Mouse (Mus musculus) kidney, adult 10 weeks (tissue): ENCODE data around the gene Polrmt. TPM values are rescaled to one million over a fixed set of nuclear protein-coding genes. Genes with fewer than 3 reads are reported as not detected.

Source experiments
- polyA plus RNA-seq: library from polyadenylated mRNA; stranded (reverse); fragments of 350-450 nt; fragmentation: Illumina TruSeq; extraction: RNeasy Lipid Tissue Mini Kit (QIAGEN cat#74804); gene quantifications from one replicate; pipeline ENCODE4 v1.2.3, GENCODE M21; 2014; ENCODE audit warnings: low read depth, low replicate concordance

Gene Polrmt
- 4.2 TPM for polyA plus RNA-seq

DNA sequence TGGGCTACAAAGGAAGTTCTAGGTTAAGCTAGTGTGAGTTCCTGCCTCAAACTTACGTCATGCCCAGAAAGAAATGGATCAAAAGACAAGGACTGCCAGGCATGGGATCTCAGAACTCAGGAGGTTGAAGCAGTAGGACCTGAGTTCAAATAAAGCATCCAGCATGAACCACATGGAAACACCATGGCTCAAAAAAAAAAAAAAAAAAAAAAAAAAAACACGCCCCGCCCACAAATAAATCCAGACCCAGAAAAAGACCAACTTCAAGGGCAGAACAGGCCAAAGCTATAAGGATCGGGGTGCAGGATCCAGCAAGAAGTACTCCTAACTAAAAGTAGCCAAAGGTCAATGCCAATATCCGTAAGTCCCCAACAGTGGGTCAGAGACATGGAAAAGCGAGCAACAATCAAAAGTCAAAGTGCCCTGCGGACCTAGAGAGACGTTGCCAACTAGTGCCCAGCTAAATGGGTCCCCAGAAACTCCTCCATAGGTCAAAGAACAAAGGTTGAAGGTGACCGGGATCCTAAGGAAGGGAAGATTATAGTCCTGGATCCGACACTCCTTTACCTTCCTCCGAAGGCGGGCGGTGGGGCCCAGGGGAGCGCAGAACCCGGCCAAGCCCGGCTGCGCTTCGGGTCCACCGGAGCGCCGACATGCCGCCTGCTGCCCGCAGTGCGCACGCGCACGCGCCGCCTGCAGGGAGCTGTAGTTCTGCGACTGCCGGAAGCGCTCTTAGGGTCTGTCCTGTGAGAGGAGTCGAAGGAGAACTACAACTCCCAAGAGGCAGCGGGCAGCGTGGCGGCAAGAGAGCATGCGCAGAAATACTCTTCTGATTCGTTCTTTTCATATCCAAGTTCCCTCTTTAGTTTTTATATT lies at the start of gene Polrmt:
Gene Polrmt, minus strand, starts transcription at position 684 of the 876 bp plus-strand sequence.

DNA sequence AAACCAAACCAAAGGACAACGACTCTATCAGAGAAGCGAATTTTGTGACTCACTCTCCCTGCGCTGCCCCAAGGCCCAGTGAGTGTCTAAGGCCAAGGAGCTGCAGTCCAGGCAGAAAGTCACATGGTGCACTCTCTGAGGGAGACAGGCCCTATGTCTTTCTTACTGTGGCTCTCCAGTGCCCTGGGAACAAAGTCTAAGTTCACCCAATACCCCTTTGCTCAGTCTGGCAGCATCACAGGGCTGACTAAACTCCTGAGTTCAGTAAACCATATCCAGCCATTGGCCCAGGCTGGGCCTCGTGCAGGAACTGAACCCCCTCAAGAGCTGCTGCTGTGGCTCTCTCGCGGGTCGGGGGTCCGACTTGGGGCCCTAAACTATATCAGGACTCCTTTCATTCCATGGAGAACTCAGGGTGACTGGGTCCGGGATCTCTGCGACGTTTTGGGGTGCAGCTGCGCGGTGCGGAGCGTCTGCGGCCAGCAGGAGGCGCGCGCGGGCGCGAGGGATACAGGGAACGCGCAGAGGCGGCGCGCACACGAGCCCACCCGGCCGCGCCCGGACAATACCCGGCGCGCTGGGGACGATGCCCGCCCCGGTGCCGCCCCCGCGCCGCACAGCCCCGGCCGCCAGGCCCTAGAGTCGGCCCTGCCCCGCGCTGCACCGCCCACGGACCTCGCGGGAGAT lies 46.8 kb upstream of the Polrmt start, which contains the start of gene Palm:
Gene Palm, plus strand, starts transcription at position 522 of the 687 bp plus-strand sequence.

DNA sequence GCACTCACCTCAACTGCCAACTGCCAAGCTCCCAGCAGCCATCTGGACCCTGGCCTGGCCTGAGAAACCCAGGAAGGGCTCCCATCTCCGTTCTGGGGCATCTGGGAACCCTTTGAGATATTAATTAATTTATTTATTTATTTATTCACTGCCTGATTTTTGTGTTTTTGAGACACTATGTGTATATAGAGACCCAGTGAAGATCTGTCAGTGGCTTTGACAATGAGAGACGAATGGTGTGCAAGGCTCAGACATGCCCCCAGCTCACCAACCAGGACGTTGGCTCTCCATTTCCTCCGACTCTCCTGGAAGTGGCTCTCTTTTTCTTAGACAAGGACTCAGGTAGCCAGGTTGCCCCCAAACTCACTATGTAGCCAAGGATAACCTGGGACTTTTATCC lies 44.5 kb upstream of the Polrmt start, which contains the start of gene Prss57:
Gene Prss57, minus strand, starts transcription at position 101 of the 400 bp plus-strand sequence.

DNA sequence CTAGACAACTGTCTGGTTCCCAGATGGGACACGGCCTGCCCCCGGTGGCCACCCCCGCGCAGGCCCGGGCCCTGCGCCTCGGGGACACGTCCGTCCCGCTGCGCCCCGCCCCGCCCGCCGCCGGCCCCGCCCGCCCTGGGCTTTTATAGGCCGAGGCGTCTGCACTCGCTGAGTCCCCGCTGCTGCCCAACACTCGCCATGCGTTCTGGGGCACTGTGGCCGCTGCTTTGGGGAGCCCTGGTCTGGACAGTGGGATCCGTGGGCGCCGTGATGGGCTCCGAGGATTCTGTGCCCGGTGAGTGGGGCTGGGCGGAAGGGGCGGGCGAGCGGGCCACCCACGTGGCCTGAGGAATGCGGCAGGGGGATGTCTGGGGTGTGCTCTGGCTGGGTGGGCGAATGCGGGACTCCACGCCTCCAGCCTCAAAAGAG lies 30.7 kb upstream of the Polrmt start, which contains the start of gene Fstl3:
Gene Fstl3, plus strand, starts transcription at position 170 of the 429 bp plus-strand sequence.

DNA sequence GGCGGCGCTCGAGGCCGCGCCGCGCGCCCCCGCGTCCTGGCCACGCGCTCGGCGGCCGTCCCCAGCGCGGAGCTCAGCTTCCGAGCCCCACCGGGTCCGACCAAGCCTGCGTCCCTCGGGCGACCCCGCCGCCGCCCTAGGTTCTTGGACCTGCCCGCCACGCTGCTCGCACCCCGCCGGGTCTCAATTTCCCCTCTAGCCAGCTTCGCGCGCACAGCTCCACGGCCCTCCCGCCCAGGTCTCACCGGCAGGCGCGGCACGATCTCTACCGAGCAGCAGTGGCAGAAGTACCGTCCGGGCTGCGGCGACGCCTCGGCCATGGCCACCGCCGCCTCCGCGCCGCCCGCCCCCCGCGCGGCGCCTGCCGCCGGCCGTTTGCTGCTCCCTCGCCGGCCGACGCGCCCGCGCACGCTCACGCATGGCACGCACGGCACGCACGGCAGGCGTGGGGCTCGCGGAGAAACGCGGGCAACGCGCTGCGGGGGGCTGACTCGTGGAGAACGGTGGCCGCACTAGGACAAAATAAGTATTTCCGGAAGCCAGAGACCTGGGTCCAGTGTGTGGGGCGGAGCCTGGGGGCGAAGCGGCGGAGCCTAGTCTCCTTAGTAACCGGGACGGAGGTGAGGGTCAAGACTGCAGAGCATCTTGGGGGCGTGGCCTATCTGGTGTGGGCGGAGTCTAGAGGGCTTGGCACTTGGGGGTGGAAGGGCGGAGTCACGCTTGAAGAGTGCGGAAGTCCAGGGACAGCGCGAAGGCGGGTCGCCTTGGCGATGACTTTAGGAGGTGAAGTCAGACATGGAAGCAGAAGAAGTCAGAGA lies 20.3 kb upstream of the Polrmt start, which contains the start of gene Rnf126:
Gene Rnf126, minus strand, starts transcription at position 445 of the 818 bp plus-strand sequence.

DNA sequence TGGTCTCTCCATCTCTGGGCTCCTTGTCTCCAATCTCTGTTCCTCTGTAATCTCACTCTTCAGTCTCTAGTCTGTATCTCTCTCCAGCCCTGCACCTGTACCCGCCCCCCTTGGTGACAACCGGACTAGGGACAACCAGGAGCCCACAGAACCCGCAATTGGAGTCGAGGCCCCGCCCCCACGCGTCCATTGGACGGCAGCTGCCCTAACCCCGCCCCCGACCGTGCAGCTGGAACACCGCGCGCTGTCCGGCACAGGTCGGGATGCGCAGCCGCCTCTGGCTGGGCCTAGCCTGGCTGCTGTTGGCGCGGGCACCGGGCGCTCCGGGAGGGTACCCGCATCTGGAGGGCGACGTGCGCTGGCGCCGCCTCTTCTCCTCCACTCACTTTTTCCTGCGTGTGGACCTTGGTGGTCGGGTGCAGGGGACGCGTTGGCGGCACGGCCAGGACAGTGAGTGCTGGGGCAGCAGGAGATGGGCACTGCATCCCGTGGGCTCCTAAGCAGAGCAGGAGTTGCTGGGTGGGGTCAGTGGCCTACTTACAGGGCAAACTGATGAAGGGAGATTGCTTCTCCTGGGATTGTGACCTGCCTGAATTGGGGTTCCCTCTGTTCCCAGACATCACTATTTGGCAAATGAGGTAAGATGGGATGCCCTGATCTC lies 8.6 kb upstream of the Polrmt start, which contains the start of gene Fgf22:
Gene Fgf22, plus strand, starts transcription at position 221 of the 661 bp plus-strand sequence.

DNA sequence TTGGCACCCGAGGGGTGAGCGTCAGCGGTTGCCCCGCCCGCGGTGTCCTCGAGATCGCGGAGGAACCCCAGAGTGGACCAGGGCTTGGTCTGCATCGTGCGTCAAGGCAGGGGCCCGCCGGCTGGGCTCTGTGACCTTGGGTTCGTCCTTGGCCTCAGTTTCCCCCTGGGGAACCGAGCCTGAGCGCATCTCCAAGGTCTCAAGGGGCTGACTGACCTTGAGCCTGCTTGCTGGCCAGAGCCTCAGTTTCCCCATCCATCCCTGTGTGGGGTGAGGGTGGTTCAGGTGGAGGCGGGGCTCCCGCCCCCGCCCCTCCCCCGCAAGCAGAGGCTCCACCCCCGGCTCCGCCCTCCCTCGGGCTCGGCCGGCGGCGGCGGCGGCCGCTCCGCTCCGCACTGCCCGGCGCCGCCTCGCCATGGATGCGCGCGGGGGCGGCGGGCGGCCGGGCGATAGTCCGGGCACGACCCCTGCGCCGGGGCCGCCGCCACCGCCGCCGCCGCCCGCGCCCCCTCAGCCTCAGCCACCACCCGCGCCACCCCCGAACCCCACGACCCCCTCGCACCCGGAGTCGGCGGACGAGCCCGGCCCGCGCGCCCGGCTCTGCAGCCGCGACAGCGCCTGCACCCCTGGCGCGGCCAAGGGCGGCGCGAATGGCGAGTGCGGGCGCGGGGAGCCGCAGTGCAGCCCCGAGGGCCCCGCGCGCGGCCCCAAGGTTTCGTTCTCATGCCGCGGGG lies 30.0 kb downstream of the Polrmt start, which contains the start of gene Hcn2:
Gene Hcn2, plus strand, starts transcription at position 381 of the 734 bp plus-strand sequence.

GRCm38 (mm10) chr10:79704065-79704969 lies 42.1 kb downstream of the Polrmt start, which contains the start of gene Bsg:
TSS of gene Bsg (plus strand) at chr10:79704491.

GRCm38 (mm10) chr10:79688720-79689119 lies 57.7 kb downstream of the Polrmt start, which contains the start of gene Gzmm:
TSS of gene Gzmm (plus strand) at chr10:79689020.

Other genes with a start within 250 kb of the Polrmt start
- gene Plpp2, start 212.8 kb downstream of the Polrmt start, polyA plus RNA-seq, result 3.4 TPM
- gene Mier2, start 191.4 kb downstream of the Polrmt start, polyA plus RNA-seq, result not detected
- gene Theg, start 159.2 kb downstream of the Polrmt start, polyA plus RNA-seq, result not detected
- gene C2cd4c, start 132.6 kb downstream of the Polrmt start, polyA plus RNA-seq, result not detected
- gene Shc2, start 108.7 kb downstream of the Polrmt start, polyA plus RNA-seq, result not detected
- not detected for gene Odf3l2, start 100.8 kb downstream of the Polrmt start, polyA plus RNA-seq
- gene Madcam1, start 82.0 kb downstream of the Polrmt start, polyA plus RNA-seq, result not detected
- not detected for gene Tpgs1, start 77.2 kb downstream of the Polrmt start, polyA plus RNA-seq
- gene Cdc34, start 64.4 kb downstream of the Polrmt start, polyA plus RNA-seq, result not detected
- not detected for gene Gzmm, start 57.6 kb downstream of the Polrmt start, polyA plus RNA-seq
- 293 TPM for gene Bsg, start 42.1 kb downstream of the Polrmt start, polyA plus RNA-seq
- not detected for gene Hcn2, start 29.9 kb downstream of the Polrmt start, polyA plus RNA-seq
- not detected for gene Fgf22, start 8.5 kb upstream of the Polrmt start, polyA plus RNA-seq
- 0.36 TPM for gene Rnf126, start 20.4 kb upstream of the Polrmt start, polyA plus RNA-seq
- gene Fstl3, start 30.7 kb upstream of the Polrmt start, polyA plus RNA-seq, result 2.6 TPM
- not detected for gene Prss57, start 44.4 kb upstream of the Polrmt start, polyA plus RNA-seq
- gene Palm, start 47.0 kb upstream of the Polrmt start, polyA plus RNA-seq, result 1.1 TPM
- gene Misp, start 74.4 kb upstream of the Polrmt start, polyA plus RNA-seq, result 0.49 TPM
- 40.9 TPM for gene Ptbp1, start 107.8 kb upstream of the Polrmt start, polyA plus RNA-seq
- not detected for gene Prtn3, start 127.9 kb upstream of the Polrmt start, polyA plus RNA-seq
- not detected for gene Plppr3, start 128.1 kb upstream of the Polrmt start, polyA plus RNA-seq
- gene Elane, start 139.7 kb upstream of the Polrmt start, polyA plus RNA-seq, result not detected
- not detected for gene Cfd, start 144.3 kb upstream of the Polrmt start, polyA plus RNA-seq
- 0.20 TPM for gene Med16, start 162.3 kb upstream of the Polrmt start, polyA plus RNA-seq
- gene Gm26602, start 164.3 kb upstream of the Polrmt start, polyA plus RNA-seq, result not detected
- gene Kiss1r, start 170.4 kb upstream of the Polrmt start, polyA plus RNA-seq, result 0.16 TPM
- gene R3hdm4, start 174.6 kb upstream of the Polrmt start, polyA plus RNA-seq, result 6.4 TPM
- gene Arid3a, start 180.5 kb upstream of the Polrmt start, polyA plus RNA-seq, result 3.1 TPM
- gene Wdr18, start 213.6 kb upstream of the Polrmt start, polyA plus RNA-seq, result 1.7 TPM
- gene Grin3b, start 224.1 kb upstream of the Polrmt start, polyA plus RNA-seq, result not detected
- gene Tmem259, start 237.7 kb upstream of the Polrmt start, polyA plus RNA-seq, result 0.40 TPM
- gene Cnn2, start 242.0 kb upstream of the Polrmt start, polyA plus RNA-seq, result 3.0 TPM
- gene Abca7, start 249.9 kb upstream of the Polrmt start, polyA plus RNA-seq, result 0.12 TPM